ENCODE assay signal across 8 mouse cellular contexts in genomic region chr10:82622235-82622634, GRCm38 (mm10). TPM values are rescaled to one million over a fixed set of nuclear protein-coding genes. Genes with fewer than 3 reads are reported as not detected.
DNase-seq lines count a peak whose midpoint lies in the region; ATAC-seq and TF ChIP-seq lines count a peak whose summit lies in the region.

No protein-coding gene starts in this region.

- no peak for DNase-seq in lung, postnatal 0 days (ENCODE audit: low spot score)
- no peak for DNase-seq in lung, postnatal 4 days
- DNase-seq in limb, embryonic 11.5 days (ENCODE audit: low spot score): peak; percentile 33
- DNase-seq in left cerebral cortex, adult 18-20 months (ENCODE audit: low spot score in 2 of 2): no peak
- DNase-seq in layer of hippocampus, postnatal 14 days (ENCODE audit: low spot score in 2 of 2): no peak
- DNase-seq in B cell, adult 2 months: no peak

- H3K36me3 ChIP-seq in lung, postnatal 0 days (ENCODE audit: insufficient read depth, low read length): no peaks in the 10 kb centered on the region
- peaks cover 8% of the 10 kb centered on the region for H3K36me3 ChIP-seq in embryonic facial prominence, embryonic 13.5 days
- H3K36me3 ChIP-seq in limb, embryonic 11.5 days (ENCODE audit: control insufficient read depth, insufficient read depth, low read length): no peaks in the 10 kb centered on the region
- no peaks in the 10 kb centered on the region for H3K36me3 ChIP-seq in small intestine, adult 2 months (ENCODE audit: control insufficient read depth, insufficient read depth, low read length)

- H3K27me3 ChIP-seq in lung, postnatal 0 days (replicated peaks; ENCODE audit: insufficient read depth, low read length): no peaks in the 10 kb centered on the region
- no peaks in the 10 kb centered on the region for H3K27me3 ChIP-seq in embryonic facial prominence, embryonic 13.5 days
- H3K27me3 ChIP-seq in limb, embryonic 11.5 days (ENCODE audit: control insufficient read depth, insufficient read depth, low read length): no peaks in the 10 kb centered on the region
- no peaks in the 10 kb centered on the region for H3K27me3 ChIP-seq in small intestine, adult 2 months (ENCODE audit: control insufficient read depth, insufficient read depth, low read length)

- WGBS in lung, postnatal 0 days: 18% methylated on average over 9 of the region's 9 CpGs
- 29% methylated on average over 9 of the region's 9 CpGs for WGBS in embryonic facial prominence, embryonic 13.5 days
- 30% methylated on average over 9 of the region's 9 CpGs for WGBS in limb, embryonic 11.5 days
- WGBS in small intestine, adult 2 months: 7% methylated on average over 9 of the region's 9 CpGs

- TF ChIP-seq CTCF in lung, postnatal 0 days (IDR thresholded peaks at IDR 0.05): no peak
- TF ChIP-seq CTCF in small intestine, adult 2 months (IDR thresholded peaks at IDR 0.05; ENCODE audit: extremely low read depth, insufficient read length, insufficient replicate concordance, low read depth, low read length): no peak

- H3K4me3 ChIP-seq in lung, postnatal 0 days (ENCODE audit: low read depth, low read length): peak overlapping the region; percentile 62
- peak overlapping the region; percentile 73 for H3K4me3 ChIP-seq in embryonic facial prominence, embryonic 13.5 days
- peak overlapping the region; percentile 63 for H3K4me3 ChIP-seq in limb, embryonic 11.5 days (ENCODE audit: low read depth, low read length)
- H3K4me3 ChIP-seq in small intestine, adult 2 months (ENCODE audit: low read depth, low read length): peak overlapping the region; percentile 80

- H3K4me1 ChIP-seq in lung, postnatal 0 days (ENCODE audit: insufficient read depth, low read depth, low read length): no peaks in the 10 kb centered on the region
- H3K4me1 ChIP-seq in embryonic facial prominence, embryonic 13.5 days: peaks cover 5% of the 10 kb centered on the region; the same call in 1 of the 2 replicates
- no peaks in the 10 kb centered on the region for H3K4me1 ChIP-seq in limb, embryonic 11.5 days (ENCODE audit: control insufficient read depth, insufficient read depth, low read length)
- peaks cover 4% of the 10 kb centered on the region; the same call in 1 of the 2 replicates for H3K4me1 ChIP-seq in small intestine, adult 2 months (ENCODE audit: control insufficient read depth, insufficient read depth, insufficient read length, low read length)

- no peak overlapping the region for H3K27ac ChIP-seq in lung, postnatal 0 days (ENCODE audit: low read length)
- H3K27ac ChIP-seq in embryonic facial prominence, embryonic 13.5 days: no peak overlapping the region
- no peak overlapping the region for H3K27ac ChIP-seq in limb, embryonic 11.5 days (replicated peaks; ENCODE audit: low read depth, low read length)
- H3K27ac ChIP-seq in small intestine, adult 2 months (ENCODE audit: insufficient read depth, low read depth, low read length): no peak overlapping the region

- ATAC-seq in lung, postnatal 0 days: no peak
- ATAC-seq in embryonic facial prominence, embryonic 13.5 days (ENCODE audit: insufficient number of reproducible peaks, insufficient read depth, low FRiP score, low TSS enrichment, low read depth): no peak
- ATAC-seq in limb, embryonic 11.5 days (ENCODE audit: insufficient number of reproducible peaks, low FRiP score, low TSS enrichment, low read depth): no peak

- H3K9me3 ChIP-seq in lung, postnatal 0 days (ENCODE audit: low read length): no peaks in the 10 kb centered on the region
- H3K9me3 ChIP-seq in embryonic facial prominence, embryonic 13.5 days: no peaks in the 10 kb centered on the region
- no peaks in the 10 kb centered on the region for H3K9me3 ChIP-seq in limb, embryonic 11.5 days (ENCODE audit: control insufficient read depth, low read length)

- no peak for TF ChIP-seq EP300 in lung, postnatal 0 days (IDR thresholded peaks at IDR 0.05)

- TF ChIP-seq POLR2A in small intestine, adult 2 months (IDR thresholded peaks at IDR 0.05; ENCODE audit: low read depth, low read length): no peak

- peak overlapping the region; percentile 46 for H3K9ac ChIP-seq in lung, postnatal 0 days (replicated peaks; ENCODE audit: low read depth)
- peak overlapping the region; percentile 86 for H3K9ac ChIP-seq in embryonic facial prominence, embryonic 13.5 days
- H3K9ac ChIP-seq in limb, embryonic 11.5 days (ENCODE audit: low read length): peak overlapping the region; percentile 76

- peak overlapping the region; percentile 63 for H3K4me2 ChIP-seq in lung, postnatal 0 days (replicated peaks; ENCODE audit: low read depth, low read length)
- peak overlapping the region; percentile 69 for H3K4me2 ChIP-seq in embryonic facial prominence, embryonic 13.5 days
- H3K4me2 ChIP-seq in limb, embryonic 11.5 days (ENCODE audit: low read depth, severe bottlenecking): peak overlapping the region; percentile 59

RNA-seq across cellular contexts. Expression of gene 1190007I07Rik, which starts 0.8 kb away (rescaled TPM):
- 26.0 and 26.9 TPM in 2 replicates for polyA plus RNA-seq in lung, postnatal 0 days (2015; fragmentation: Nextera tagmentation; extraction: Ambion mirVana)
- polyA plus RNA-seq in embryonic facial prominence, embryonic 13.5 days (2015; fragmentation: Nextera tagmentation; extraction: Ambion mirVana): 39.7 and 43.2 TPM in 2 replicates
- 44.3 and 49.0 TPM in 2 replicates for polyA plus RNA-seq in limb, embryonic 11.5 days (2014; fragmentation: Nextera tagmentation; extraction: Ambion mirVana)
- 27.1 and 30.6 TPM in 2 replicates for polyA plus RNA-seq in small intestine, adult 2 months (2012; rRNA removed)
- total RNA-seq in left cerebral cortex, adult 18-20 months (2021): 10 to 100 TPM; 18.1 to 20.9 TPM
- total RNA-seq in layer of hippocampus, postnatal 14 days (2021): 10 to 100 TPM; 17.0 to 20.8 TPM

RNA-seq across cellular contexts. Expression of gene Tdg, which starts 7.4 kb away (rescaled TPM):
- 45.7 and 46.5 TPM in 2 replicates for polyA plus RNA-seq in lung, postnatal 0 days (2015; fragmentation: Nextera tagmentation; extraction: Ambion mirVana)
- polyA plus RNA-seq in embryonic facial prominence, embryonic 13.5 days (2015; fragmentation: Nextera tagmentation; extraction: Ambion mirVana): 153 and 156 TPM in 2 replicates
- polyA plus RNA-seq in limb, embryonic 11.5 days (2014; fragmentation: Nextera tagmentation; extraction: Ambion mirVana): 250 and 262 TPM in 2 replicates
- 7.3 and 11.5 TPM in 2 replicates for polyA plus RNA-seq in small intestine, adult 2 months (2012; rRNA removed)
- total RNA-seq in left cerebral cortex, adult 18-20 months (2021): 10 to 100 TPM; 35.7 to 41.1 TPM
- total RNA-seq in layer of hippocampus, postnatal 14 days (2021): 10 to 100 TPM; 62.3 to 66.8 TPM
